Mouse (Mus musculus): ENCODE data around the gene Sppl2b.

DNA sequence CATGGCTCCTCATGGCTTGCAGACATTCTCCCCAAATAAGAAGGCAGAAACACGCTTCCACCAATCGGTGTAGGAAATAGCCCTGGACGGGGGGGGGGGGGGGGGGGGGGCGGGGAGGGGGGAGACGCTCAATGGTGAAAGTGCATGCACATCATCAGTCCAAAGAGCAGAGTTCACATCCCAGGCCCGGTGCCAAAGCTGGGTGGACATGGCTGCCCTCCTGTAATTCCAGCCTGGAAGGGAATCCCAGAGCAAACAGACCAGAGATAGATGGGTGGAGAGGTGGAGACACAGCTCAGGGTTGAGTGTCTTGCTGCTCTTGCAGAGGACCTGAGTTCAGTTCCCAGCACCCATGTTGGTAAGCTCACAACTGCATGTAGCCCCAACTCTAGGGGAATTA is 15.9 kb downstream of the Sppl2b start:
- no peak for TF ChIP-seq CTCF (IDR thresholded peaks at IDR 0.05; ENCODE audit: control insufficient read depth, insufficient read depth, insufficient replicate concordance, low read depth, low read length)
- TF ChIP-seq POLR2A (IDR thresholded peaks at IDR 0.05; ENCODE audit: control insufficient read depth, low read depth, low read length): no peak
